Mouse (Mus musculus): ENCODE measurements around the gene 1700029J07Rik. TPM values are rescaled to one million over a fixed set of nuclear protein-coding genes. Genes with fewer than 3 reads are reported as not detected.

The 1700029J07Rik gene
- polyA plus RNA-seq, 1 experiment from 2014 or later: 1.5 TPM

- no peak for DNase-seq (ENCODE audit: low spot score)
These were observed 4.2 kb downstream of the 1700029J07Rik start for GRCm38 (mm10) chr8:45970894-45971293.

GRCm38 (mm10) chr8:45950622-45951021 lies 24.4 kb downstream of the 1700029J07Rik start:
- no peak for DNase-seq (ENCODE audit: low spot score)

GRCm38 (mm10) chr8:45946283-45946682 lies 28.8 kb downstream of the 1700029J07Rik start:
- DNase-seq (ENCODE audit: low spot score): no peak

- DNase-seq (ENCODE audit: low spot score): no peak
These were observed 38.1 kb downstream of the 1700029J07Rik start for GRCm38 (mm10) chr8:45936986-45937385.

GRCm38 (mm10) chr8:45934582-45935014 lies 40.5 kb downstream of the 1700029J07Rik start, which contains the start of gene Ccdc110:
TSS of gene Ccdc110 (plus strand) at chr8:45934619.
- peak; percentile 84 for DNase-seq (ENCODE audit: low spot score)

- no peak for DNase-seq (ENCODE audit: low spot score)
These were observed 52.9 kb downstream of the 1700029J07Rik start for GRCm38 (mm10) chr8:45922116-45922515.

GRCm38 (mm10) chr8:45920392-45920791 lies 54.7 kb downstream of the 1700029J07Rik start:
- DNase-seq (ENCODE audit: low spot score): no peak

- DNase-seq (ENCODE audit: low spot score): no peak
These were observed 56.2 kb downstream of the 1700029J07Rik start for GRCm38 (mm10) chr8:45918891-45919290.

- DNase-seq (ENCODE audit: low spot score): no peak
These were observed 57.9 kb downstream of the 1700029J07Rik start for GRCm38 (mm10) chr8:45917040-45917679.

GRCm38 (mm10) chr8:45916496-45916895 lies 58.6 kb downstream of the 1700029J07Rik start:
- DNase-seq (ENCODE audit: low spot score): no peak

GRCm38 (mm10) chr8:45913707-45914106 lies 61.3 kb downstream of the 1700029J07Rik start:
- no peak for DNase-seq (ENCODE audit: low spot score)

- DNase-seq (ENCODE audit: low spot score): no peak
These were observed 68.8 kb downstream of the 1700029J07Rik start for GRCm38 (mm10) chr8:45906251-45906619.

GRCm38 (mm10) chr8:45905591-45906250 lies 69.3 kb downstream of the 1700029J07Rik start:
- DNase-seq (ENCODE audit: low spot score): no peak

- DNase-seq (ENCODE audit: low spot score): no peak
These were observed 71.4 kb downstream of the 1700029J07Rik start for GRCm38 (mm10) chr8:45903659-45904058.

Other genes with a start within 250 kb of the 1700029J07Rik start
- gene Pdlim3, start 89.8 kb downstream of the 1700029J07Rik start, polyA plus RNA-seq (2015; fragmentation: Nextera tagmentation; extraction: Ambion mirVana): 3.9 and 4.6 TPM in 2 replicates
- gene Ccdc110, start 40.6 kb downstream of the 1700029J07Rik start, polyA plus RNA-seq (2015; fragmentation: Nextera tagmentation; extraction: Ambion mirVana): not detected in 2 replicates
- gene Ufsp2, start 276 bp upstream of the 1700029J07Rik start, polyA plus RNA-seq (2015; fragmentation: Nextera tagmentation; extraction: Ambion mirVana): 53.6 and 53.9 TPM in 2 replicates
- gene Lrp2bp, start 24.1 kb upstream of the 1700029J07Rik start, polyA plus RNA-seq (2015; fragmentation: Nextera tagmentation; extraction: Ambion mirVana): 0.13 and 0.20 TPM in 2 replicates
- 14.5 and 16.1 TPM in 2 replicates for gene Ankrd37, start 30.5 kb upstream of the 1700029J07Rik start, polyA plus RNA-seq (2015; fragmentation: Nextera tagmentation; extraction: Ambion mirVana)
- gene Cfap97, start 176.5 kb upstream of the 1700029J07Rik start, polyA plus RNA-seq (2015; fragmentation: Nextera tagmentation; extraction: Ambion mirVana): 36.7 and 39.0 TPM in 2 replicates
- gene Snx25, start 176.9 kb upstream of the 1700029J07Rik start, polyA plus RNA-seq (2015; fragmentation: Nextera tagmentation; extraction: Ambion mirVana): 10.7 and 13.3 TPM in 2 replicates
- gene Slc25a4, start 236.0 kb upstream of the 1700029J07Rik start, polyA plus RNA-seq (2015; fragmentation: Nextera tagmentation; extraction: Ambion mirVana): 274 and 292 TPM in 2 replicates